Mouse (Mus musculus) MEL (cell line): ENCODE results near the gene Fez2. TPM values are rescaled to one million over a fixed set of nuclear protein-coding genes. Genes with fewer than 3 reads are reported as not detected.
A peak's percentile ranks its signal among the peaks of the same experiment; 100 is the strongest.

Experiments
- DNase-seq: peaks from one replicate; pipeline ENCODE4 v3.0.0; 2011; ENCODE audit warnings: low read depth, low spot score
- H3K27ac ChIP-seq: 2 replicates; pipeline ENCODE4 v1.5.1; 2012; ENCODE audit warnings: low read depth, mild to moderate bottlenecking, control low read depth, low read length, moderate library complexity; ENCODE audit not compliant: control insufficient read depth
- H3K27me3 ChIP-seq, 2 experiments: fragments of 150-350 bp in 1 of 2; sonication (generic) in 1 of 2; 2 replicates each; pipeline ENCODE4 v1.6.1; 2012; ENCODE audit warnings: low read length in 2 of 2, mild to moderate bottlenecking in 2 of 2, improper control_type of control experiment in 1 of 2, moderate library complexity in 1 of 2; ENCODE audit not compliant: insufficient read depth in 2 of 2, control insufficient read depth in 1 of 2
- H3K36me3 ChIP-seq, 2 experiments: 2 replicates each; pipeline ENCODE4 v1.6.1; 2012 to 2014; ENCODE audit warnings: low read length in 2 of 2, improper control_type of control experiment in 1 of 2, inconsistent platforms in 1 of 2, mild to moderate bottlenecking in 1 of 2; ENCODE audit not compliant: insufficient read depth in 2 of 2, control insufficient read depth in 1 of 2
- H3K4me1 ChIP-seq, 2 experiments: fragments of 150-350 bp in 1 of 2; sonication (generic) in 1 of 2; 2 replicates each; pipeline ENCODE4 v1.6.1; 2012; ENCODE audit warnings: low read length in 2 of 2, improper control_type of control experiment in 1 of 2, mild to moderate bottlenecking in 1 of 2; ENCODE audit not compliant: insufficient read depth in 2 of 2, control insufficient read depth in 1 of 2
- H3K4me3 ChIP-seq, 2 experiments: fragments of 150-350 bp in 1 of 2; sonication (generic) in 1 of 2; 2 replicates each; pipeline ENCODE4 v1.5.1; 2012; ENCODE audit warnings: low read depth in 2 of 2, low read length in 2 of 2, mild to moderate bottlenecking in 2 of 2, moderate library complexity in 2 of 2, control low read depth in 1 of 2, improper control_type of control experiment in 1 of 2; ENCODE audit not compliant: control insufficient read depth in 1 of 2, insufficient read depth in 1 of 2
- H3K79me2 ChIP-seq: 2 replicates; pipeline ENCODE4 v1.6.1; 2012; ENCODE audit warnings: mild to moderate bottlenecking, low read length, moderate library complexity; ENCODE audit not compliant: control insufficient read depth, poor library complexity, insufficient read depth
- H3K9ac ChIP-seq: 2 replicates; pipeline ENCODE4 v1.6.1; 2012; ENCODE audit warnings: low read depth, mild to moderate bottlenecking, control low read depth, low read length, moderate library complexity; ENCODE audit not compliant: control insufficient read depth, poor library complexity, severe bottlenecking
- H3K9me3 ChIP-seq: fragments of 150-350 bp; sonication (generic); replicated peaks from 2 replicates; pipeline ENCODE4 v1.6.1; 2012; ENCODE audit warnings: mild to moderate bottlenecking, low read length, improper control_type of control experiment, moderate library complexity; ENCODE audit not compliant: insufficient read depth
- BHLHE40 ChIP-seq: IDR thresholded peaks from 2 replicates; pipeline ENCODE4 v1.6.1; 2012; ENCODE audit warnings: low read depth, mild to moderate bottlenecking, inconsistent platforms, low read length, improper control_type of control experiment, borderline replicate concordance
- CHD1 ChIP-seq: IDR thresholded peaks from 2 replicates; pipeline ENCODE4 v1.6.1; 2012; ENCODE audit warnings: low read depth, mild to moderate bottlenecking, inconsistent platforms, low read length, improper control_type of control experiment
- ELF1 ChIP-seq: IDR thresholded peaks from 2 replicates; pipeline ENCODE4 v1.6.1; 2014; ENCODE audit warnings: low read depth, mild to moderate bottlenecking, inconsistent platforms, low read length, improper control_type of control experiment, moderate library complexity
- GATA1 ChIP-seq: IDR thresholded peaks from 2 replicates; pipeline ENCODE4 v1.6.1; 2011; ENCODE audit warnings: low read depth, low read length, improper control_type of control experiment
- MAX ChIP-seq: IDR thresholded peaks from 2 replicates; pipeline ENCODE4 v1.6.1; 2011; ENCODE audit warnings: low read length, improper control_type of control experiment
- MEF2A ChIP-seq: IDR thresholded peaks from 2 replicates; pipeline ENCODE4 v1.6.1; 2014; ENCODE audit warnings: low read depth, mild to moderate bottlenecking, inconsistent platforms, low read length, improper control_type of control experiment; ENCODE audit not compliant: poor library complexity, insufficient replicate concordance, severe bottlenecking; ENCODE audit errors: extremely low read depth
- MXI1 ChIP-seq: IDR thresholded peaks from 2 replicates; pipeline ENCODE4 v1.6.1; 2011; ENCODE audit warnings: mild to moderate bottlenecking, low read depth, low read length, improper control_type of control experiment
- MYC ChIP-seq: IDR thresholded peaks from 2 replicates; pipeline ENCODE4 v1.6.1; 2011; ENCODE audit warnings: low read depth, mild to moderate bottlenecking, low read length, improper control_type of control experiment, moderate library complexity
- NELFE ChIP-seq: IDR thresholded peaks from 2 replicates; pipeline ENCODE4 v1.6.1; 2011; ENCODE audit warnings: low read depth, low read length, improper control_type of control experiment
- POLR2A ChIP-seq, 2 experiments: IDR thresholded peaks; 2 replicates each; pipeline ENCODE4 v1.6.1; 2011 to 2012; ENCODE audit warnings: low read length in 2 of 2, mild to moderate bottlenecking in 2 of 2, control low read depth in 1 of 2, improper control_type of control experiment in 1 of 2, low read depth in 1 of 2, moderate library complexity in 1 of 2; ENCODE audit not compliant: control insufficient read depth in 1 of 2, insufficient read depth in 1 of 2, poor library complexity in 1 of 2
- RAD21 ChIP-seq: IDR thresholded peaks from 2 replicates; pipeline ENCODE4 v1.6.1; 2011; ENCODE audit warnings: mild to moderate bottlenecking, low read depth, low read length, improper control_type of control experiment
- RCOR1 ChIP-seq: IDR thresholded peaks from 2 replicates; pipeline ENCODE4 v1.6.1; 2012; ENCODE audit warnings: low read depth, mild to moderate bottlenecking, inconsistent platforms, low read length, improper control_type of control experiment
- SIN3A ChIP-seq: IDR thresholded peaks from 2 replicates; pipeline ENCODE4 v1.6.1; 2012; ENCODE audit warnings: low read length, improper control_type of control experiment, inconsistent platforms
- TBP ChIP-seq: IDR thresholded peaks from 2 replicates; pipeline ENCODE4 v1.8.0; 2011; ENCODE audit warnings: low read depth, low read length, improper control_type of control experiment
- TCF12 ChIP-seq: IDR thresholded peaks from 2 replicates; pipeline ENCODE4 v1.6.1; 2014; ENCODE audit warnings: low read depth, mild to moderate bottlenecking, inconsistent platforms, low read length, improper control_type of control experiment, moderate library complexity
- USF1 ChIP-seq: IDR thresholded peaks from 2 replicates; pipeline ENCODE4 v1.6.1; 2014; ENCODE audit warnings: low read depth, mild to moderate bottlenecking, inconsistent platforms, low read length, improper control_type of control experiment, moderate library complexity
- ZKSCAN1 ChIP-seq: IDR thresholded peaks from 2 replicates; pipeline ENCODE4 v1.6.1; 2012; ENCODE audit warnings: low read depth, mild to moderate bottlenecking, inconsistent platforms, low read length, improper control_type of control experiment, moderate library complexity
- ZMIZ1 ChIP-seq: IDR thresholded peaks from 2 replicates; pipeline ENCODE4 v1.6.1; 2012; ENCODE audit warnings: low read depth, mild to moderate bottlenecking, inconsistent platforms, low read length, improper control_type of control experiment, moderate library complexity
- ZNF384 ChIP-seq: IDR thresholded peaks from 2 replicates; pipeline ENCODE4 v1.6.1; 2012; ENCODE audit warnings: low read depth, mild to moderate bottlenecking, inconsistent platforms, low read length, improper control_type of control experiment
- polyA plus RNA-seq, 2 experiments: library from polyadenylated mRNA; stranded (reverse) in 1 of 2; unstranded in 1 of 2; fragments of >175 nt in 1 of 2; fragments of >200 nt in 1 of 2; gene quantifications; 2 replicates each; pipeline versions ENCODE4 v1.2.1 to v1.2.4; 2012; ENCODE audit warnings: low replicate concordance in 2 of 2, low read depth in 1 of 2; ENCODE audit not compliant: insufficient read length in 2 of 2, insufficient read depth in 1 of 2, missing spikeins in 1 of 2
- total RNA-seq: library from RNA; depleted of rRNA; stranded (reverse); fragments of 300-350 nt; gene quantifications from 2 replicates; pipeline ENCODE4 v1.2.3, GENCODE M21; 2012; rRNA removed

Gene Fez2
- total RNA-seq (11.7 and 11.9 TPM in 2 replicates), polyA plus RNA-seq (10 to 100 TPM in 1 of 2 experiments, not detected in 1; 17.4 TPM)

DNA sequence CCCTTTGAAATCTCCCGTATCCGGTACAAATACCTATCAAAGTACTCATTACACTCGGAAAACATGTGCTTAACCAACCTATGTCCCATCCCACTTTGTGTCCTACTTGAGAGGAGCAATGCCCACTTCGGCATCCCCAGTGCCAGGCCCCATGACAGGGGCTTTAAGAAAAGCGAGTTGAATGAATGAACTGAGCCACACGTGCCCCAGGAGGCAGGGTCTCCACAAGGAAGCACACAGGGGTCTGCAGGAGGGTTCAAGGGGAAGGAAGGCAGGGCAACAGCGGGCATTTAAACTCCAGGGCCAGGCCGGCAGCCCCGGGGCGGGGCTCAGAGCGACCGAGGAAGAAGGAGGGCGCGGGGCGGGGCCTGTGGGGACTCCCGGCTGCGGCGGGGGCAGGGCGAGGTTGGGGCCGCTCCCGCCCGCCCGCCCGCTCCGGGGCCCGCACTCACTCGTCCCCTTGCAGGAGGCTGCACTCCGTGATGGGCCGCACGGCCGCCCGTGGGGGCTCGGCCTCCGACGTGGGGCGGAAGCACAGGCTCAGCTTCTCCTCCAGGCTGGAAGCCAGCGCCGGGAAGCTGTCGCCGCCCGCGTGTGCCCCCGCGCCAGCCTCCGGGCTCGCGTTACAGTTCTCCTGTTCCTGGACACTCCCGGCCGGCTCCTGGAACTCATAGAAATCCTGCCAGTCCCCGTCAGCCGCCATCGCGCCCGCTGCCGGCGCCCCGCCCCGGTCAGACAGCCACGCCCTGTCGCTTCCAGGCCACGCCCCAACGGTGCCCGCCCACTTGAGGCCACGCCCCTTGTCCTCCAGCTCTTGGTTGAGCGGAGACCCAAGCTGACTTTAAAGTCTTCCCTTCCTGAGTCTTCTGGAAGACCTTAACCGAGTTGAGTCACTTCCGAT is at the start of gene Fez2:
Gene Fez2 (minus strand): TSS at position 772 of the 901 bp plus-strand sequence.
- peak; percentile 87 for DNase-seq
- H3K9ac ChIP-seq: peak within 1 kb of the TSS; percentile 88
- peaks cover 2 to 15% of the 10 kb centered on the region in 2 experiments for H3K4me1 ChIP-seq
- no peaks in the 10 kb centered on the region for H3K27me3 ChIP-seq
- no peaks in the 10 kb centered on the region for H3K9me3 ChIP-seq
- peak; percentile 37 for TF ChIP-seq NELFE
- peak; percentile 56 for TF ChIP-seq MAX
- no peak for TF ChIP-seq USF1
- TF ChIP-seq POLR2A (IDR thresholded peaks at IDR 0.05; ENCODE audit: control insufficient read depth in 1 of 2, insufficient read depth in 1 of 2, low read depth in 1 of 2, low read length in 2 of 2, poor library complexity in 1 of 2): peak; percentile 68 to 70; a peak in 3 of 4 replicates
- no peak for TF ChIP-seq ZNF384
- no peak for TF ChIP-seq BHLHE40
- TF ChIP-seq RAD21: no peak
- TF ChIP-seq MEF2A: no peak
- 0 out of 2 replicates have a peak, but pooled peaks have one; percentile 48 for TF ChIP-seq ELF1
- 0 out of 2 replicates have a peak, but pooled peaks have one; percentile 6 for TF ChIP-seq TCF12
- TF ChIP-seq TBP: 0 out of 2 replicates have a peak, but pooled peaks have one; percentile 17
- TF ChIP-seq RCOR1: no peak
- 0 out of 2 replicates have a peak, but pooled peaks have one; percentile 30 for TF ChIP-seq MYC
- peak; percentile 80 for TF ChIP-seq SIN3A
- TF ChIP-seq GATA1: no peak
- no peak for TF ChIP-seq ZMIZ1
- TF ChIP-seq CHD1: 0 out of 2 replicates have a peak, but pooled peaks have one; percentile 55
- no peak for TF ChIP-seq ZKSCAN1
- peak; percentile 83 for TF ChIP-seq MXI1
- peak within 1 kb of the TSS; percentile 65 for H3K27ac ChIP-seq
- H3K4me3 ChIP-seq: peak within 1 kb of the TSS; percentile 76 to 94
- peaks cover 0 to 15% of the 10 kb centered on the region in 2 experiments; a peak in 2 of 4 replicates for H3K36me3 ChIP-seq
- H3K79me2 ChIP-seq: peaks cover 2% of the 10 kb centered on the region; the same call in 1 of the 2 replicates
